Mouse (Mus musculus) layer of hippocampus, adult 2 months (tissue): ENCODE data around the gene Ccdc120. TPM values are rescaled to one million over a fixed set of nuclear protein-coding genes. Genes with fewer than 3 reads are reported as not detected.

Experiments used
- DNase-seq, 2 experiments: peaks; one replicate each; pipeline ENCODE4 v3.0.0; 2022; ENCODE audit warnings: low spot score in 2 of 2
- H3K27ac ChIP-seq: fragments of 200-600 bp; 2 replicates; pipeline ENCODE4 v1.8.1; 2022
- H3K4me3 ChIP-seq: fragments of 200-600 bp; 2 replicates; pipeline ENCODE4 v1.8.1; 2022; ENCODE audit warnings: mild to moderate bottlenecking
- CTCF ChIP-seq: fragments of 200-600 bp; conservative IDR thresholded peaks from 2 replicates; pipeline ENCODE4 v1.8.1; 2022; ENCODE audit warnings: antibody characterized with exemption, mild to moderate bottlenecking, moderate library complexity
- long read RNA-seq, 2 experiments: library from polyadenylated mRNA; stranded (forward); transcript quantifications; one replicate each; pipeline ENCODE4 v2.0.0; 2021; ENCODE audit warnings: borderline mapping rate in 2 of 2
- total RNA-seq, 2 experiments: library from RNA; stranded (reverse); gene quantifications; 2 replicates each; pipeline ENCODE4 v1.2.3; 2021

Gene Ccdc120
- 10 to 100 TPM; 14.7 to 20.6 TPM for total RNA-seq
- long read RNA-seq, experiment 1, partial matches to known transcripts, result 1 of 8 reads
- long read RNA-seq, experiment 1, other reads (novel, unspliced or antisense), result 5 of 8 reads
- long read RNA-seq, experiment 2, partial matches to known transcripts, result 1 of 9 reads
- long read RNA-seq, experiment 2, other reads (novel, unspliced or antisense), result 6 of 9 reads

- H3K27ac ChIP-seq, result peak within 1 kb of the TSS; percentile 72
- DNase-seq, result peak; percentile 67 to 74
- no peak for TF ChIP-seq CTCF
- peak within 1 kb of the TSS; percentile 69 for H3K4me3 ChIP-seq
Measured at GRCm38 (mm10) chrX:7750432-7751116, at the start of gene Ccdc120. Ccdc120 (minus strand) TSS chrX:7750905.

DNA sequence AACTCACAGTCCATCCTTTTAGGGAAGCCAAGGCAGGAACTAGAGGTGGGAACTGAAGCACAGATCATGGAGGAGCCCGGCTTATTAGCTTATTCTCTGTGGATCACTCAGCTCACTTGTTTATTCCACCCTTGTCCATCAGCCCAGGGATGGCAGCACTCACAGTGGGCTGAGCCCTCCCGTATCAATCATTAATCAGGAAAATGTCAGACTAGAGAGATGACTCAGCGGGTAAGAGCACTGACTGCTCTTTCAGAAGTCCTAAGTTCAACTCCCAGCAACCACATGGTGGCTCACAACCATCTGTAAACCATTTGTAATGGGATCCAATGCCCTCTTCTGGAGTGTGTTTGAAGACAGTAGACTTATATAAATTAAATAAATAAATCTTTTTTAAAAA, 46.6 kb upstream of the Ccdc120 start:
- no peak for TF ChIP-seq CTCF
- no peak overlapping the region for H3K27ac ChIP-seq
- DNase-seq, result no peak
- H3K4me3 ChIP-seq, result no peak overlapping the region

GRCm38 (mm10) chrX:7795016-7795415, 44.3 kb upstream of the Ccdc120 start:
- H3K4me3 ChIP-seq, result no peak overlapping the region
- DNase-seq, result no peak
- no peak for TF ChIP-seq CTCF
- no peak overlapping the region for H3K27ac ChIP-seq

DNA sequence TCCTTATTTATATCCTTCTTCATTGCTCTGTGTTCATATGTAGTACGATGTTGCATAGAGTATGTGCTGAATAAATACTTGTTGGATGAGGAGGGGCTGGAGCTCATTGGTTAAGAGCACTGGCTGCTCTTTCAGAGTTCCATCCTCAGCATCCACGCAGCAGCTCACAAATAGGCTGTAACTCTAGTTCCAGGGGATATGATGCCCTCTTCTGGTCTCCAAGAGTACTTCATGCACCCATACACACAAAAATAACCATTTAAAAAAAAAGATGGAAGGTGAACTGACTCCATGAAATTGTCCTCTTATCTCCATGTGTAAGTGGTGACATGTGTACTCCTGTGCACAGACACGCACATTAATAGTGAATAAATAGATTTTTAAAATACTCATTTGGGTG, 42.7 kb upstream of the Ccdc120 start:
- Histone ChIP-seq H3K27ac (no peak overlapping the region), H3K4me3 (no peak overlapping the region)
- no peak for DNase-seq
- TF ChIP-seq CTCF, result peak; percentile 71

DNA sequence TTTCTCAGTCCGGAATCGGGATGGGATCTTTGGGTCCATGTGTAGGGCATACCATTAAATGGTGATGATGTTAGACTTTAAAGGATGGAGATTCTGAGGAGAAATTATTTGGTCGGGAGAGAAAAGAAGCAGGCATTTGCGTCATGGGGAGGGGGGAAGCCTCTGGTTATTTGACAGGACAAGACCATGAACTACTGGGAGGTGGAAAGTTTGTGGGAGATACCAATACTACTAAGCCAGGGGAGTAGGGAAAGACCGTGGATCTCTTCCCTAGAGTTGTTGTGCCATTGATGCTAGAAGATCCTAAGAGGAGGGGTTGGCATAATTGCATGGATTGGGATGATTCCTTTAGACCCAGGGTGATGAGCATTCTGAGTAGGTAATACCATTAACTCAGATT, 39.6 kb upstream of the Ccdc120 start:
- Histone ChIP-seq H3K27ac (peak overlapping the region; percentile 99), H3K4me3 (peak overlapping the region; percentile 74)
- no peak for DNase-seq
- no peak for TF ChIP-seq CTCF

- peak within 1 kb of the TSS; percentile 99 for H3K27ac ChIP-seq
- DNase-seq, result peak; percentile 65 to 74
- H3K4me3 ChIP-seq, result peak within 1 kb of the TSS; percentile 74
- no peak for TF ChIP-seq CTCF
Measured at GRCm38 (mm10) chrX:7789542-7790136, 38.9 kb upstream of the Ccdc120 start, which contains the start of gene Gripap1. Gripap1 (plus strand) TSS chrX:7789765.

GRCm38 (mm10) chrX:7782603-7783092, 31.9 kb upstream of the Ccdc120 start:
- TF ChIP-seq CTCF, result no peak
- DNase-seq, result no peak
- Histone ChIP-seq H3K27ac (no peak overlapping the region), H3K4me3 (no peak overlapping the region)

DNA sequence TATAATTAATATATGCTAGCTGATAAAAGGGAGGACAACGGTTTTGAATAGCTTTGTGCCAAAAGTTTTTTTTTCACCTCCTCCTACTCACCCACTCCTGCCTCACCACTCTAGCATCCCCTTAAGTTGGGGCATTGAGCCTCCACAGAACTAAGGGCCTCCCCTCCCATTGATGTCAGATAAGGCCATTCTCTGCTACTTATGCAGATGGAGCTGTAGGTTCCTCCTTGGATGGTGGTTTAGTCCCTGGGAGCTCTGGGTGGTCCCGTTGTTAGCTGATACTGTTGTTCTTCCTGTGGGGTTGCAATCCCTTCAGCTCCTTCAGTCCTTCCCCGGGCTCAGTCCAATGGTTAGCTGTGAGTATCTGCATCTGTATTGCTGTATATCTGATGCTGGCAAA, 28.6 kb upstream of the Ccdc120 start:
- no peak overlapping the region for H3K27ac ChIP-seq
- no peak for TF ChIP-seq CTCF
- DNase-seq, result no peak
- no peak overlapping the region for H3K4me3 ChIP-seq

GRCm38 (mm10) chrX:7778450-7779244, 27.9 kb upstream of the Ccdc120 start:
- DNase-seq, result no peak
- no peak overlapping the region for H3K27ac ChIP-seq
- no peak overlapping the region for H3K4me3 ChIP-seq
- no peak for TF ChIP-seq CTCF

DNA sequence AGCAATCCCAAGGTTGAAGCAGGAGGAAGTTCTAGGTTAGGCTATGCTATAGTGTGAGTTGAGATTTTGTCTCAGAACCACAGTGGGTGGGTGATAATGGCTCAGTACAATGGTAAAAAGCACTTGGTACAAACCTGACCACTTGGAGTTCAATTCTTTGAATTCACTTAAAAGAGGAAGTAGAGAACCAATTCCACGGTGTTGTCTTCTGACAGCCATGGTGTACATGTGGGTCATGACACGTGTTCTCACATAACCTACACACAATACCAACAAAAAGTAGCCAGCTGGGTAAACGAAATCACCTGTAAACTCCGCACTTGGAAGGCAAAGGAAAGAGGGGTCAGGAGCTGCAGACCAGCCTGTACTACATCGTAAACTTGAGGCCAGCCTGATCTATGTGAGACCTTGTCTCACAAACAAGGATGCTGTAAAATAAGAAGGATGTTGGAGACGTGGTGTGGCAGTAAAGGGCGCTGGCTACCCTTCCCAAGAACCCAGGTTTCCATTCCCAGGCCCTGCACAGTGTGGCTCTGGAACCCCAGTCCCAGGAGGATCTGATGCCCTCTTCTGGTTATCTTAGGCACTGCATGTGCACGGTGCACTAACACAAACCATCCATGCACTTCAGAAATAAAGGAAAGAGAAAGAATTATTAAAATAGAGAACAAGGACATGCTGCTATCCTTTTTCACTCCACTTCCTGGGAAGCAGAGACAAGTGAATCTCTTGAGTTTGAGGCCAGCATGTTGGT, 25.8 kb upstream of the Ccdc120 start:
- H3K27ac ChIP-seq, result no peak overlapping the region
- TF ChIP-seq CTCF, result peak; percentile 87
- peak; percentile 35 to 62 for DNase-seq
- no peak overlapping the region for H3K4me3 ChIP-seq

GRCm38 (mm10) chrX:7775501-7776205, 24.9 kb upstream of the Ccdc120 start:
- H3K4me3 ChIP-seq, result no peak overlapping the region
- no peak overlapping the region for H3K27ac ChIP-seq
- TF ChIP-seq CTCF, result no peak
- DNase-seq, result no peak

DNA sequence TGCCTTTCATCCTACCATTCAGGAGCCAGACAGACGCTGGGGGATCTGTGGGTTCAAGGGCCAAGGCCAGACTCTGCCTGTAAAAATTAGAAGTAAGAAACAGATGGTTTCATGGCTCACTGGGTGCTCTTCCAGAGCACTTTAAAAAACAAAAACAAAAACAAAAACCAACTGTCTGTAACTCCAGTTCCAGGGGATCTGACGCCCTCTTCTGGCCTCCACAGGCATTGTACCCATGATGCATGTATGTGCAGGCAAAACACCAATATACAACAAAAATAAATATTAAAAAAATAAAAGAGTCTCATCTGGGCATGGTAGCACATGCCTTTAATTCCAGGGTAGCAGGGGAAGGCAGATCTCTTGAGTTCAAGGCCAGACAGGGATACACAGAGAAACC, 22.1 kb upstream of the Ccdc120 start:
- peak; percentile 72 for TF ChIP-seq CTCF
- no peak overlapping the region for H3K4me3 ChIP-seq
- no peak for DNase-seq
- H3K27ac ChIP-seq, result no peak overlapping the region
